Mouse (Mus musculus) testis, adult 2 months (tissue): ENCODE results near the gene Sirt3.

ENCODE experiments used
- CTCF ChIP-seq: fragments of 200-500 bp; IDR thresholded peaks from 2 replicates; pipeline ENCODE4 v1.5.1; 2012; ENCODE audit warnings: low read depth, mild to moderate bottlenecking, inconsistent platforms, low read length, moderate library complexity; ENCODE audit not compliant: control insufficient read depth, insufficient read depth, insufficient replicate concordance
- POLR2A ChIP-seq: fragments of 200-500 bp; IDR thresholded peaks from 2 replicates; pipeline ENCODE4 v1.6.1; 2012; ENCODE audit warnings: low read depth, mild to moderate bottlenecking, inconsistent platforms, low read length, moderate library complexity; ENCODE audit not compliant: control insufficient read depth

DNA sequence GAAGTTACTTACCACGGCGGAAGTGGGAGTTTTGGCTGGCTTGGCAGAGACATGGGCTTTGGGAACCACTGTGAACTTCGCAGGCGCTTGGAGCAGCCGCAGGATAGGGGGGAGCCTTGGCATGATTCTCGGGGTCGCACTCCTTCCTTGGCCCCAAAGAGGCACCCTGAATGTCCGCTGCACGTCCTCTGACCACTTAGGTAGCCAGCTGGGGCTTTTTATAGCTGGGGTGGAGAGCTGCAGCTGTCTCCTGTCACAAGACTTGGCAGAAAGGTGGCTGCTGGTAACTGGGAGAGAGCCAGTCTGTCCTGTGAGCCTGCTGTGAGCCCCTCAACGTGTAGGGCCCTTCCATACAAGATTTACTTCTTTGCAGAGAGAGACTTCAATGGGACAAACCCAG is 18.1 kb upstream of the Sirt3 start, which contains the start of gene Cox8b:
- TF ChIP-seq POLR2A (no peak), CTCF (no peak)
